In the genomic region with DNA sequence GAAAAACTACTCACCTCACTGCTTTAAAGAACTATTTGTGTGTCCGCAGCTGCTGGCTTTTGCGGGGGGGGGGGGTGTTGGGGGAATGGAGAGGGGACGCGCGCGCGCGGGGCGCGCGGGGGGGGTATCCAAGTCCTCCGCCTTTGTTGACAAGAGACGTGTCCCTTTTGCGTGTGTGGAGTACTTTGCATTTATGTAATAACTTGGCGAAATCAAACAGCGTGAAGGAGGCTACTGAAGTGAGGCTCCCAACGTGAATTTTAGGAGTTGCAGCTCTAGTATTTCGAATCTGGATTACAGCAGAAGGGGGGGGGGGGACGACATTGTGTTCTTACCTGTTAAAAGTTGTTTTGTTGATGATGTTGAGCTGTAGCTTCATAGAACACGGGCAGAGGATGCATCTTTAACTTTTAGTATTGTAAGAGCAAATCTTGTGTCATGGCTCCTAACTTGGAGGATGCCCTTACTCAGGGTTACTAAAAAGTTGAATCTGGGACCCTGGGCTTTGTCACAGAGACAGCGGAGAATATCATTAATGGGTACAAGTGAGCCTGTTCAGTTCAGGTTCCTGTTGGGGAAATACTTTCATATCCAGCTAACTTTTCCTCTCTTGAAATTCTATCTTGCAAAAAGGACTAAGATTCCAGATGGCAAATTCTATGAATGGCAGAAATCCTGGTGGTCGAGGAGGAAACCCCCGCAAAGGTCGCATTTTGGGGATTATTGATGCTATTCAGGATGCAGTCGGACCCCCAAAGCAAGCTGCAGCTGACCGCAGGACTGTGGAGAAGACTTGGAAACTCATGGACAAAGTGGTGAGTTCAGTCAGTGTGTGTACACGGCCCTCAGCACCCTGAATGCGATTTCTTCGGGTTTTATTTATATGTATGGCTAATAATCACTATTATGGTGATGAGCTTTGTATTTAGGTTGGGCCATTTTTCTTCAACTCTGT, we compare ENCODE assay signal across 7 mouse cellular contexts. TPM values are rescaled to one million over a fixed set of nuclear protein-coding genes. Genes with fewer than 3 reads are reported as not detected.
A peak's percentile ranks its signal among the peaks of the same experiment; 100 is the strongest.
DNase-seq lines count a peak whose midpoint lies in the region; ATAC-seq and TF ChIP-seq lines count a peak whose summit lies in the region.

No protein-coding gene starts in this region.

- peak overlapping the region; percentile 98 for H3K4me3 ChIP-seq in megakaryocyte, embryonic 14.5 days (replicated peaks)
- H3K4me3 ChIP-seq in embryonic facial prominence, embryonic 12.5 days = peak overlapping the region; percentile 88
- peak overlapping the region; percentile 72 for H3K4me3 ChIP-seq in hindbrain, embryonic 16.5 days (ENCODE audit: low read length)
- H3K4me3 ChIP-seq in midbrain, postnatal 0 days (ENCODE audit: low read depth, low read length) = peak overlapping the region; percentile 94

- H3K27me3 ChIP-seq in megakaryocyte, embryonic 14.5 days (replicated peaks) = no peaks in the 10 kb centered on the region
- no peaks in the 10 kb centered on the region for H3K27me3 ChIP-seq in embryonic facial prominence, embryonic 12.5 days
- no peaks in the 10 kb centered on the region for H3K27me3 ChIP-seq in hindbrain, embryonic 16.5 days (replicated peaks; ENCODE audit: control insufficient read depth, insufficient read depth, low read length)
- H3K27me3 ChIP-seq in midbrain, postnatal 0 days (ENCODE audit: insufficient read depth, low read length) = no peaks in the 10 kb centered on the region

- ATAC-seq in megakaryocyte, adult 5-6 weeks (ENCODE audit: poor library complexity, severe bottlenecking) = no peak
- no peak for ATAC-seq in embryonic facial prominence, embryonic 12.5 days (ENCODE audit: insufficient number of reproducible peaks, insufficient read depth, low FRiP score, low TSS enrichment)
- ATAC-seq in hindbrain, embryonic 16.5 days = no peak
- no peak for ATAC-seq in midbrain, postnatal 0 days (ENCODE audit: low FRiP score)

- H3K4me2 ChIP-seq in embryonic facial prominence, embryonic 12.5 days (replicated peaks) = peak overlapping the region; percentile 63
- peak overlapping the region; percentile 65 for H3K4me2 ChIP-seq in hindbrain, embryonic 16.5 days (ENCODE audit: low read length)
- H3K4me2 ChIP-seq in midbrain, postnatal 0 days (ENCODE audit: low read depth, low read length, poor library complexity, severe bottlenecking) = peak overlapping the region; percentile 78

- H3K9ac ChIP-seq in embryonic facial prominence, embryonic 12.5 days = peak overlapping the region; percentile 94
- H3K9ac ChIP-seq in hindbrain, embryonic 16.5 days (ENCODE audit: low read depth, low read length) = peak overlapping the region; percentile 83
- peak overlapping the region; percentile 83 for H3K9ac ChIP-seq in midbrain, postnatal 0 days (replicated peaks; ENCODE audit: low read length, poor library complexity, severe bottlenecking)

- H3K9me3 ChIP-seq in megakaryocyte, embryonic 14.5 days = no peaks in the 10 kb centered on the region
- no peaks in the 10 kb centered on the region for H3K9me3 ChIP-seq in embryonic facial prominence, embryonic 12.5 days
- H3K9me3 ChIP-seq in hindbrain, embryonic 16.5 days (ENCODE audit: control insufficient read depth, low read length) = no peaks in the 10 kb centered on the region
- H3K9me3 ChIP-seq in midbrain, postnatal 0 days (ENCODE audit: low read length) = no peaks in the 10 kb centered on the region

- peak overlapping the region; percentile 96 for H3K27ac ChIP-seq in embryonic facial prominence, embryonic 12.5 days
- H3K27ac ChIP-seq in hindbrain, embryonic 16.5 days (ENCODE audit: low read depth, low read length) = peak overlapping the region; percentile 94
- peak overlapping the region; percentile 91; the same call in 1 of the 2 replicates for H3K27ac ChIP-seq in midbrain, postnatal 0 days (ENCODE audit: low read depth, low read length)

- H3K36me3 ChIP-seq in megakaryocyte, embryonic 14.5 days (replicated peaks; ENCODE audit: low read length) = peaks cover 22% of the 10 kb centered on the region
- H3K36me3 ChIP-seq in embryonic facial prominence, embryonic 12.5 days = peaks cover 19% of the 10 kb centered on the region
- H3K36me3 ChIP-seq in hindbrain, embryonic 16.5 days (ENCODE audit: control insufficient read depth, insufficient read depth, low read length) = 0 out of 2 replicates have a peak, but pooled peaks cover 2% of the 10 kb centered on the region
- no peaks in the 10 kb centered on the region for H3K36me3 ChIP-seq in midbrain, postnatal 0 days (ENCODE audit: insufficient read depth, low read length)

- no peak for DNase-seq in midbrain, postnatal 0 days (ENCODE audit: low spot score)
- no peak for DNase-seq in thymus, postnatal 4 days
- no peak for DNase-seq in left cerebral cortex, adult 18-20 months (ENCODE audit: low spot score in 2 of 2)

- 12% methylated on average over 29 of the region's 29 CpGs for WGBS in embryonic facial prominence, embryonic 12.5 days
- 12% methylated on average over 29 of the region's 29 CpGs for WGBS in hindbrain, embryonic 16.5 days
- WGBS in midbrain, postnatal 0 days = 9% methylated on average over 29 of the region's 29 CpGs

- H3K4me1 ChIP-seq in megakaryocyte, embryonic 14.5 days = peaks cover 41% of the 10 kb centered on the region
- H3K4me1 ChIP-seq in embryonic facial prominence, embryonic 12.5 days = peaks cover 25% of the 10 kb centered on the region
- peaks cover 19% of the 10 kb centered on the region for H3K4me1 ChIP-seq in hindbrain, embryonic 16.5 days (ENCODE audit: control insufficient read depth, insufficient read depth, low read depth, low read length)
- no peaks in the 10 kb centered on the region; the same call in 1 of the 2 replicates for H3K4me1 ChIP-seq in midbrain, postnatal 0 days (ENCODE audit: insufficient read depth, low read length)

- TF ChIP-seq CTCF in midbrain, postnatal 0 days (IDR thresholded peaks at IDR 0.05) = no peak

RNA-seq across cellular contexts. Expression of gene Cblb, which starts 1.6 kb away (rescaled TPM):
- polyA plus RNA-seq in megakaryocyte, embryonic 14.5 days (2012; ENCODE audit: insufficient read depth, low replicate concordance) = 0.43 and 1.2 TPM in 2 replicates
- 21.0 and 24.3 TPM in 2 replicates for total RNA-seq in megakaryocyte, adult 5-6 weeks (2015)
- 8.8 and 13.5 TPM in 2 replicates for total RNA-seq in megakaryocyte, adult 5-6 weeks (2017)
- polyA plus RNA-seq in embryonic facial prominence, embryonic 12.5 days (2016; fragmentation: Nextera tagmentation; extraction: Ambion mirVana) = 19.6 and 23.0 TPM in 2 replicates
- polyA plus RNA-seq in hindbrain, embryonic 16.5 days (2015; fragmentation: Nextera tagmentation; extraction: Ambion mirVana) = 8.0 and 11.3 TPM in 2 replicates
- 12.0 and 12.6 TPM in 2 replicates for total RNA-seq in midbrain, postnatal 0 days (2014; rRNA removed)
- 4.1 and 4.5 TPM in 2 replicates for polyA plus RNA-seq in midbrain, postnatal 0 days (2015; fragmentation: Nextera tagmentation; extraction: Ambion mirVana)
- total RNA-seq in left cerebral cortex, adult 18-20 months (2021) = 10 to 100 TPM; 18.6 to 19.4 TPM
